Mouse (Mus musculus): Measurements from ENCODE around the gene Fbxl18. TPM values are rescaled to one million over a fixed set of nuclear protein-coding genes. Genes with fewer than 3 reads are reported as not detected.

Gene Fbxl18
- polyA plus RNA-seq (2012; rRNA removed) = 31.4 and 34.1 TPM in 2 replicates

GRCm38 (mm10) chr5:142894918-142895613 lies at the start of gene Fbxl18:
Fbxl18 (minus strand) TSS chr5:142895421.

GRCm38 (mm10) chr5:142906532-142907047 lies 11.4 kb upstream of the Fbxl18 start, which contains the start of gene Actb:
Actb (minus strand) TSS chr5:142906754.

DNA sequence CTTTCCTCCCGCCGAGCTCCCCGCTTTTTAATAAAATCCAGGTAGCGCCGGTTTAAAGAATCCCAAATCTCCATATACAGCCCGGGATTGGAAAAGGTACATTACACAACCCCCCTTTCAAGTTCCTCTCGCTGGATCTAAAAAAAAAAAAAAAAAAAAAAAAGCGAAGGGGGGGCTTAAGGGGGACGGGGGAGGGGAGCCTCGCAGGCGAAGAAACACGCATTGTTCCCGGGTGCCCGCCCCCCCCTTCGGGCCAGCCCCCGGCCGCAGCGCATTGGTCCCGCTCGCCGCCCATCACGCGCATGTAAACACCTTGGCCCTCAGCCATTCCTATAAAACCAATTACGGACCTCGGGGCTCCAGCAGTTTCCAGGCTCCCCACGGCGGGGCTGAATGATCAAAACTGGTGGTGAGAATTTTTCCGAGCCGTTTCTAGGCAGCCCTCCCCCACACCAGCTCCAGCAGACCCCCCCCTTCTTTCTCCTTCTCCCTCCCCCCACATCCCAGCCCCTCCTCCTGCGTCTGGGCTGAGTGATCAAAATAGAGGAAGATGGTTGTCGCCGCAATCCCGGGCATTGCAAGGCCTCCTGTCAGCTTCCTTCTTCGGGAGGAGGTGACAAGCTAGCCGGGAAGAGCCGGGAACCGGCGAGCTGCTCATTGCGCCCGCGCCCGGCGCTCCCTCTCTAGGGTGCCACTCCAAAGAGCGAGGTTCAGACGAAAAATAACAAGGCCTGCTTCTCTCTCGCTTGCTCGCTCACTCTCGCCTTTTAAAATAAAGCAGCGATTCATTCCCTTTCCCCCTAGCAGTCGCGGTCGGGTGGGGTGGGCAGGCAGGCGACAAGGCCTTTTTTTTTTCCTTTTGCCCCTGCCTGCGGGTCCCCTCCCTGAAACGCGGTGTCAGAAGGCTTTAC lies 77.4 kb downstream of the Fbxl18 start, which contains the start of gene Tnrc18:
TSS of gene Tnrc18 (minus strand) at position 139 of the 911 bp plus-strand sequence.

Other genes with a start within 250 kb of the Fbxl18 start
- 8.3 and 8.6 TPM in 2 replicates for gene Slc29a4, start 202.9 kb downstream of the Fbxl18 start, polyA plus RNA-seq (2012; rRNA removed)
- gene Tnrc18, start 77.8 kb downstream of the Fbxl18 start, polyA plus RNA-seq (2012; rRNA removed) = 84.0 and 97.5 TPM in 2 replicates
- 6,706 and 7,467 TPM in 2 replicates for gene Actb, start 11.3 kb upstream of the Fbxl18 start, polyA plus RNA-seq (2012; rRNA removed)
- 26.9 and 27.0 TPM in 2 replicates for gene Fscn1, start 64.9 kb upstream of the Fbxl18 start, polyA plus RNA-seq (2012; rRNA removed)
- gene Rnf216, start 217.6 kb upstream of the Fbxl18 start, polyA plus RNA-seq (2012; rRNA removed) = 22.9 and 25.7 TPM in 2 replicates

Data from colon, adult 2 months (tissue).